Mouse (Mus musculus) hindbrain, embryonic 15.5 days (tissue): ENCODE measurements at regions not wholly inside any gene's neighbourhood (a gene's known extent, or its start where the extent isn't known, plus 50 kb on each side); places are given as distances from the start of the nearest gene placed in this dataset.

Experiments
- ATAC-seq: fragments of 200-750 bp; cut with Nextera tagmentation; 2 replicates; pipeline ENCODE4 v1.8.0; 2017; ENCODE audit warnings: low read depth, moderate number of reproducible peaks, moderate TSS enrichment; ENCODE audit not compliant: low FRiP score
- H3K27ac ChIP-seq: fragments of 300-500 bp; sonication (generic); replicated peaks from 2 replicates; pipeline ENCODE4 v1.5.1; 2015; ENCODE audit warnings: mild to moderate bottlenecking, inconsistent platforms
- H3K27me3 ChIP-seq: fragments of 300-500 bp; sonication (generic); 2 replicates; pipeline ENCODE4 v1.6.1; 2015; ENCODE audit warnings: control low read depth, inconsistent platforms
- H3K36me3 ChIP-seq: fragments of 300-500 bp; sonication (generic); 2 replicates; pipeline ENCODE4 v1.6.1; 2015; ENCODE audit warnings: control low read depth, inconsistent platforms
- H3K4me1 ChIP-seq: fragments of 300-500 bp; sonication (generic); replicated peaks from 2 replicates; pipeline ENCODE4 v1.6.1; 2015; ENCODE audit warnings: control low read depth, inconsistent platforms
- H3K4me2 ChIP-seq: fragments of 300-500 bp; sonication (generic); 2 replicates; pipeline ENCODE4 v1.6.1; 2015; ENCODE audit warnings: moderate library complexity, mild to moderate bottlenecking, inconsistent platforms
- H3K4me3 ChIP-seq: fragments of 300-500 bp; sonication (generic); 2 replicates; pipeline ENCODE4 v1.5.1; 2015; ENCODE audit warnings: mild to moderate bottlenecking, inconsistent platforms
- H3K9ac ChIP-seq: fragments of 300-500 bp; sonication (generic); 2 replicates; pipeline ENCODE4 v1.6.1; 2015; ENCODE audit warnings: inconsistent platforms
- H3K9me3 ChIP-seq: fragments of 300-500 bp; sonication (generic); 2 replicates; pipeline ENCODE4 v1.6.1; 2016; ENCODE audit warnings: control low read depth, inconsistent platforms
- WGBS: fragments of 180-500 bp; shearing (Covaris S2); methylation state at CpG from one replicate; pipeline ENCODE4 v1.1.7; 2015; 5-methylcytosine and 5-hydroxymethylcytosine counted together

GRCm38 (mm10) chr12:97895981-97896380, 363.3 kb downstream of the Galc start:
- H3K4me1 ChIP-seq: no peaks in the 10 kb centered on the region
- no peak for ATAC-seq
- no peaks in the 10 kb centered on the region for H3K36me3 ChIP-seq
- H3K27ac ChIP-seq: no peak overlapping the region
- no peaks in the 10 kb centered on the region for H3K27me3 ChIP-seq
- 88% methylated on average over 2 of the region's 2 CpGs for WGBS
- H3K9ac ChIP-seq: no peak overlapping the region
- no peak overlapping the region for H3K4me3 ChIP-seq
- H3K4me2 ChIP-seq: no peak overlapping the region
- no peaks in the 10 kb centered on the region for H3K9me3 ChIP-seq

- Histone ChIP-seq H3K4me3 (0 out of 2 replicates have a peak overlapping the region, but pooled peaks have one; percentile 2), H3K4me1 (peaks cover 14% of the 10 kb centered on the region), H3K36me3 (no peaks in the 10 kb centered on the region), H3K27me3 (no peaks in the 10 kb centered on the region), H3K9ac (no peak overlapping the region), H3K9me3 (no peaks in the 10 kb centered on the region), H3K4me2 (peak overlapping the region; percentile 43), H3K27ac (peak overlapping the region; percentile 46; the same call in 1 of the 2 replicates)
- peak; percentile 73; the same call in 1 of the 2 replicates for ATAC-seq
- 12% methylated on average over 12 of the region's 12 CpGs for WGBS
Observed at GRCm38 (mm10) chr12:97888801-97889455, 370.3 kb downstream of the Galc start.

- 0 out of 2 replicates have a peak overlapping the region, but pooled peaks have one; percentile 2 for H3K4me3 ChIP-seq
- H3K27me3 ChIP-seq: no peaks in the 10 kb centered on the region
- H3K27ac ChIP-seq: 0 out of 2 replicates have a peak overlapping the region, but pooled peaks have one; percentile 46
- WGBS: 21% methylated on average over 6 of the region's 6 CpGs
- H3K36me3 ChIP-seq: no peaks in the 10 kb centered on the region
- H3K9ac ChIP-seq: no peak overlapping the region
- no peak for ATAC-seq
- H3K4me2 ChIP-seq: peak overlapping the region; percentile 43
- H3K9me3 ChIP-seq: no peaks in the 10 kb centered on the region
- H3K4me1 ChIP-seq: peaks cover 14% of the 10 kb centered on the region
Observed at GRCm38 (mm10) chr12:97888291-97888800, 370.9 kb downstream of the Galc start.

GRCm38 (mm10) chr12:97882439-97882838, 376.8 kb downstream of the Galc start:
- no peak for ATAC-seq
- H3K36me3 ChIP-seq: no peaks in the 10 kb centered on the region
- WGBS: 53% methylated on average over 4 of the region's 4 CpGs
- H3K9ac ChIP-seq: no peak overlapping the region
- no peak overlapping the region for H3K4me2 ChIP-seq
- H3K4me1 ChIP-seq: no peaks in the 10 kb centered on the region
- no peak overlapping the region for H3K27ac ChIP-seq
- no peaks in the 10 kb centered on the region for H3K9me3 ChIP-seq
- no peaks in the 10 kb centered on the region for H3K27me3 ChIP-seq
- no peak overlapping the region for H3K4me3 ChIP-seq

- 0 out of 2 replicates have a peak, but pooled peaks have one; percentile 61 for ATAC-seq
- WGBS: 13% methylated on average over 2 of the region's 2 CpGs
- Histone ChIP-seq H3K4me2 (no peak overlapping the region), H3K9ac (no peak overlapping the region), H3K36me3 (no peaks in the 10 kb centered on the region), H3K9me3 (no peaks in the 10 kb centered on the region), H3K4me3 (no peak overlapping the region), H3K4me1 (no peaks in the 10 kb centered on the region), H3K27ac (no peak overlapping the region), H3K27me3 (no peaks in the 10 kb centered on the region)
Observed at GRCm38 (mm10) chr12:97872391-97872790, 386.9 kb downstream of the Galc start.

GRCm38 (mm10) chr12:97862921-97863320, 396.3 kb downstream of the Galc start:
- no peak overlapping the region for H3K27ac ChIP-seq
- H3K36me3 ChIP-seq: no peaks in the 10 kb centered on the region
- no peak overlapping the region for H3K4me3 ChIP-seq
- no peaks in the 10 kb centered on the region for H3K9me3 ChIP-seq
- H3K27me3 ChIP-seq: no peaks in the 10 kb centered on the region
- H3K4me1 ChIP-seq: no peaks in the 10 kb centered on the region
- no peak overlapping the region for H3K9ac ChIP-seq
- WGBS: 64% methylated on average over 3 of the region's 3 CpGs
- H3K4me2 ChIP-seq: no peak overlapping the region
- ATAC-seq: no peak

GRCm38 (mm10) chr12:97836202-97836908, 422.9 kb downstream of the Galc start:
- 0 out of 2 replicates have a peak overlapping the region, but pooled peaks have one; percentile 8 for H3K27ac ChIP-seq
- no peaks in the 10 kb centered on the region for H3K9me3 ChIP-seq
- no peaks in the 10 kb centered on the region; the same call in 1 of the 2 replicates for H3K4me1 ChIP-seq
- no peaks in the 10 kb centered on the region for H3K36me3 ChIP-seq
- no peak overlapping the region for H3K4me2 ChIP-seq
- H3K4me3 ChIP-seq: no peak overlapping the region
- ATAC-seq: peak; percentile 88
- 63% methylated on average over 8 of the region's 8 CpGs for WGBS
- no peaks in the 10 kb centered on the region for H3K27me3 ChIP-seq
- H3K9ac ChIP-seq: no peak overlapping the region

GRCm38 (mm10) chr12:97793364-97794120, 465.7 kb downstream of the Galc start:
- Histone ChIP-seq H3K27ac (0 out of 2 replicates have a peak overlapping the region, but pooled peaks have one; percentile 15), H3K4me2 (no peak overlapping the region), H3K9ac (no peak overlapping the region), H3K9me3 (no peaks in the 10 kb centered on the region), H3K4me1 (no peaks in the 10 kb centered on the region), H3K36me3 (no peaks in the 10 kb centered on the region), H3K4me3 (no peak overlapping the region), H3K27me3 (no peaks in the 10 kb centered on the region)
- 66% methylated on average over 16 of the region's 16 CpGs for WGBS
- ATAC-seq: no peak

- no peak overlapping the region for H3K9ac ChIP-seq
- H3K27me3 ChIP-seq: no peaks in the 10 kb centered on the region
- ATAC-seq: no peak
- H3K4me3 ChIP-seq: no peak overlapping the region
- no peak overlapping the region for H3K4me2 ChIP-seq
- H3K27ac ChIP-seq: no peak overlapping the region
- no peaks in the 10 kb centered on the region for H3K36me3 ChIP-seq
- WGBS: 90% methylated on average over 3 of the region's 3 CpGs
- H3K9me3 ChIP-seq: no peaks in the 10 kb centered on the region
- H3K4me1 ChIP-seq: no peaks in the 10 kb centered on the region
Observed at GRCm38 (mm10) chr12:97783476-97783875, 475.8 kb downstream of the Galc start.

- no peaks in the 10 kb centered on the region for H3K36me3 ChIP-seq
- H3K4me2 ChIP-seq: no peak overlapping the region
- ATAC-seq: no peak
- H3K9me3 ChIP-seq: no peaks in the 10 kb centered on the region
- H3K27ac ChIP-seq: no peak overlapping the region
- 64% methylated on average over 3 of the region's 3 CpGs for WGBS
- H3K4me1 ChIP-seq: no peaks in the 10 kb centered on the region
- H3K4me3 ChIP-seq: no peak overlapping the region
- no peaks in the 10 kb centered on the region for H3K27me3 ChIP-seq
- H3K9ac ChIP-seq: no peak overlapping the region
Observed at GRCm38 (mm10) chr12:97759116-97759515, 500.1 kb downstream of the Galc start.

GRCm38 (mm10) chr12:97758624-97759023, 500.6 kb downstream of the Galc start:
- no peaks in the 10 kb centered on the region for H3K4me1 ChIP-seq
- no peaks in the 10 kb centered on the region for H3K36me3 ChIP-seq
- no peaks in the 10 kb centered on the region for H3K9me3 ChIP-seq
- H3K9ac ChIP-seq: no peak overlapping the region
- no peak overlapping the region for H3K4me3 ChIP-seq
- no peak for ATAC-seq
- whole genome bisulfite sequencing: 64% methylated on average over 2 of the region's 2 CpGs
- H3K27ac ChIP-seq: no peak overlapping the region
- no peak overlapping the region for H3K4me2 ChIP-seq
- no peaks in the 10 kb centered on the region for H3K27me3 ChIP-seq

- ATAC-seq: no peak
- no peaks in the 10 kb centered on the region for H3K36me3 ChIP-seq
- no peak overlapping the region for H3K9ac ChIP-seq
- 70% methylated on average over 2 of the region's 2 CpGs for WGBS
- no peak overlapping the region for H3K4me3 ChIP-seq
- no peaks in the 10 kb centered on the region for H3K9me3 ChIP-seq
- no peaks in the 10 kb centered on the region for H3K4me1 ChIP-seq
- H3K27ac ChIP-seq: no peak overlapping the region
- H3K27me3 ChIP-seq: no peaks in the 10 kb centered on the region
- no peak overlapping the region for H3K4me2 ChIP-seq
Observed at GRCm38 (mm10) chr12:97750166-97750565, 509.1 kb downstream of the Galc start.
